Mouse (Mus musculus): Measurements from ENCODE around the gene Map4k3. TPM values are rescaled to one million over a fixed set of nuclear protein-coding genes. Genes with fewer than 3 reads are reported as not detected.

The Map4k3 gene
- total and polyA plus RNA-seq, 2 experiments, result 5.6 to 23.6 TPM

DNA sequence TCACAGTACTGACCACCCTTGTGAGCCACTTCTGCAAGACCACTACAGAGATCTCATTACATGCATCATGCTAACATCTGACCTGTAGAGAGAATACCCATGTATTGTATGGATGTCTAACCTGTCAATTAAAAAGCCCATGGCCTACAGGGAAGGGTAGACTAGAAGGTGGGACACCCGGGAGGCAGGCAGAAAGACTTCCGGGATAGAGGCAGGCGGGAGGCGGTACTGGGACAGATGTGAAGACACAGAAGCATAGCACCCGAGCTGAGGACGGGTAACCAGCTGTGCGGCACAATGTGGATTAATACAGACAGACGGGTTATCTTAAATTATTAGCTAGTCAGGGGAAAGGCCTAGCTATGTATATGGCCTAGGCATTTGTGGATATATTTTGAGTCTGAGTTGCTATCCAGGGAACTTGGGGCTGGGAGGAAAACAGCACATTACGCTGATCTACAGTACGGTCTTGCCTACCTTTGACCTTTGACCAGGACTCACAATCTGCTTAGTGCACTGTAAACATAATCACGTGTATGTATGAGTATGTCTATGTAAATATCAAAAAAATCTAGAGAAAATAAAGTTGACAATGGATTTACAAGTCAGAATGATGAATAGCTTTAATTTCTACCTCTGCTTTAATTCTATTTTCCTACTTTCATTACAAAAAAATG lies 51.3 kb downstream of the Map4k3 start:
- Histone ChIP-seq H3K9ac (ENCODE audit: low read depth, low read length) (no peak overlapping the region), H3K27ac (replicated peaks; ENCODE audit: insufficient read depth, low read depth, low read length) (peak overlapping the region; percentile 2), H3K4me3 (ENCODE audit: insufficient read depth, low read depth, low read length) (no peak overlapping the region), H3K36me3 (ENCODE audit: control insufficient read depth, insufficient read depth, low read length) (peaks cover 2% of the 10 kb centered on the region), H3K79me2 (ENCODE audit: control insufficient read depth, insufficient read depth, low read length) (peaks cover 20% of the 10 kb centered on the region; the same call in 1 of the 2 replicates), H3K4me1 (ENCODE audit: control insufficient read depth, insufficient read depth, low read length) (peaks cover 10% of the 10 kb centered on the region; the same call in 1 of the 2 replicates), H3K27me3 (ENCODE audit: control insufficient read depth, insufficient read depth, low read length) (no peaks in the 10 kb centered on the region)
- 29% methylated on average over 11 of the region's 11 CpGs for whole genome bisulfite sequencing
- peak; percentile 95 for DNase-seq (ENCODE audit: extremely low read depth, low read depth, low spot score)
- TF ChIP-seq CTCF (IDR thresholded peaks at IDR 0.05; ENCODE audit: low read depth, low read length), result no peak
- no peak for TF ChIP-seq POLR2A (IDR thresholded peaks at IDR 0.05; ENCODE audit: extremely low read depth, insufficient read depth, low read length)

DNA sequence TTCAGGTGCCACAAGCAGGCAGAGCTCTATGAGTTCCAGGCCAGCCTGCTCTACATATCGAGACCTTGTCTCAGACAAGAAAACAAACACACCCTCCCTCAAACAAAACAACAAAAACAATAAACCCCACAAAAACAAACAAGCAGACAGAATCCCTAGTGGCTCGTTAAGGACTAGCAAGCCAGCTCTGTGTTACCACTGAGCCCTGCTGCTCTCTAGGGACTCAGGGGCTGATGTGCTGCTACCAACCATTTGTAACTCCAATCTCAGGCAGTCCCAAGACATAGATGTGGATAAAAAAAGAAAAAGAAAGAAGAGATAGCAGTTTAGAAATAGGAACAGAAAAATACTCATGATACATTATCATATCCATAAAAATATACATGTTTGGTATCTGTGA lies 52.1 kb downstream of the Map4k3 start:
- Histone ChIP-seq H3K27me3 (ENCODE audit: control insufficient read depth, insufficient read depth, low read length) (no peaks in the 10 kb centered on the region), H3K79me2 (ENCODE audit: control insufficient read depth, insufficient read depth, low read length) (peaks cover 20% of the 10 kb centered on the region; the same call in 1 of the 2 replicates), H3K27ac (replicated peaks; ENCODE audit: insufficient read depth, low read depth, low read length) (no peak overlapping the region), H3K4me1 (ENCODE audit: control insufficient read depth, insufficient read depth, low read length) (peaks cover 10% of the 10 kb centered on the region; the same call in 1 of the 2 replicates), H3K4me3 (ENCODE audit: insufficient read depth, low read depth, low read length) (no peak overlapping the region), H3K36me3 (ENCODE audit: control insufficient read depth, insufficient read depth, low read length) (peaks cover 2% of the 10 kb centered on the region), H3K9ac (ENCODE audit: low read depth, low read length) (no peak overlapping the region)
- DNase-seq (ENCODE audit: extremely low read depth, low read depth, low spot score), result no peak
- TF ChIP-seq CTCF (IDR thresholded peaks at IDR 0.05; ENCODE audit: low read depth, low read length), result no peak
- TF ChIP-seq POLR2A (IDR thresholded peaks at IDR 0.05; ENCODE audit: extremely low read depth, insufficient read depth, low read length), result no peak
- WGBS, result 59% methylated on average over 2 of the region's 2 CpGs

DNA sequence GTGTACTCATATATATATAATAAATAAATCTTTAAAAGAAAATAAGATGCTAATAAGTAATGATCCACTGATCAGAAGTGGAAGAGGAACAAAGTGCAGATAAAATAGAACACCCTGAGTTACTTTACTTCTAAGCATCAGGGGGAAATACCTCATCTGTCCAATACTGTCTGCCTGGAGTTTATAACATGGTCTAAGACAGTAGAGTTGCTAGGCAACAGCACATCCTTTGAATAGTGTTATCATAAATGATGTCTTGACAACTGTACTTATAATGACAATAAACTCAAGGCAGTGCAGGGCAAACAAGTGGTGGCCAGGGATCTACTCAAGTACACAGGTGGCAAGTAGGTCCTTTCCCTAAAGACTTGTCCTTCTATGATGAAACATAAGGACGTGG lies 57.9 kb downstream of the Map4k3 start:
- TF ChIP-seq CTCF (IDR thresholded peaks at IDR 0.05; ENCODE audit: low read depth, low read length) (no peak), POLR2A (IDR thresholded peaks at IDR 0.05; ENCODE audit: extremely low read depth, insufficient read depth, low read length) (no peak)
- Histone ChIP-seq H3K27ac (replicated peaks; ENCODE audit: insufficient read depth, low read depth, low read length) (no peak overlapping the region), H3K4me3 (ENCODE audit: insufficient read depth, low read depth, low read length) (no peak overlapping the region), H3K36me3 (ENCODE audit: control insufficient read depth, insufficient read depth, low read length) (no peaks in the 10 kb centered on the region), H3K27me3 (ENCODE audit: control insufficient read depth, insufficient read depth, low read length) (no peaks in the 10 kb centered on the region), H3K79me2 (ENCODE audit: control insufficient read depth, insufficient read depth, low read length) (peaks cover 35% of the 10 kb centered on the region; the same call in 1 of the 2 replicates), H3K9ac (ENCODE audit: low read depth, low read length) (no peak overlapping the region), H3K4me1 (ENCODE audit: control insufficient read depth, insufficient read depth, low read length) (no peaks in the 10 kb centered on the region)
- DNase-seq (ENCODE audit: extremely low read depth, low read depth, low spot score), result no peak
- whole genome bisulfite sequencing, result 89% methylated on average over 1 of the region's 1 CpGs

DNA sequence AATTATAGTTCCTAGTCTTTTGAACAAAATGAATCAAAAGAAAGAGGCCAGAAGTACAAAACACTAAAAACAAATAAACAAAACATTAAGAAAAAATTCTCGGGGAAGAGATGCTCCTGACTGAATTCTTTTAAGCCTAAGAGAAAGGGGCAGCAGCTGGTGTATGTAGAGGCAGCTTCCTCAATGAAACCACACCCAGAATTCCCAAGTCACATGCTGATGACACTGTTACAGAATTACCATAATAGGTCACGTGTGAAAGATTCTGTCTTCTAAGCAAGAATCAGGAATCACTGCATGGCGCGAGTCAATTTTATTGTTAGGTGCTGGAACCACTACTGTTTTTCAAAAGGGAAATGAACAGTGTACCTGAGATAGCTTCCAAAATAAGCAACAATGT lies 64.7 kb downstream of the Map4k3 start:
- Histone ChIP-seq H3K79me2 (ENCODE audit: control insufficient read depth, insufficient read depth, low read length) (peaks cover 28% of the 10 kb centered on the region; the same call in 1 of the 2 replicates), H3K36me3 (ENCODE audit: control insufficient read depth, insufficient read depth, low read length) (peaks cover 4% of the 10 kb centered on the region; the same call in 1 of the 2 replicates), H3K4me1 (ENCODE audit: control insufficient read depth, insufficient read depth, low read length) (no peaks in the 10 kb centered on the region; the same call in 1 of the 2 replicates), H3K27ac (replicated peaks; ENCODE audit: insufficient read depth, low read depth, low read length) (no peak overlapping the region), H3K9ac (ENCODE audit: low read depth, low read length) (no peak overlapping the region), H3K27me3 (ENCODE audit: control insufficient read depth, insufficient read depth, low read length) (no peaks in the 10 kb centered on the region), H3K4me3 (ENCODE audit: insufficient read depth, low read depth, low read length) (no peak overlapping the region)
- 37% methylated on average over 4 of the region's 4 CpGs for WGBS
- DNase-seq (ENCODE audit: extremely low read depth, low read depth, low spot score), result peak; percentile 48
- TF ChIP-seq POLR2A (IDR thresholded peaks at IDR 0.05; ENCODE audit: extremely low read depth, insufficient read depth, low read length) (no peak), CTCF (IDR thresholded peaks at IDR 0.05; ENCODE audit: low read depth, low read length) (no peak)

DNA sequence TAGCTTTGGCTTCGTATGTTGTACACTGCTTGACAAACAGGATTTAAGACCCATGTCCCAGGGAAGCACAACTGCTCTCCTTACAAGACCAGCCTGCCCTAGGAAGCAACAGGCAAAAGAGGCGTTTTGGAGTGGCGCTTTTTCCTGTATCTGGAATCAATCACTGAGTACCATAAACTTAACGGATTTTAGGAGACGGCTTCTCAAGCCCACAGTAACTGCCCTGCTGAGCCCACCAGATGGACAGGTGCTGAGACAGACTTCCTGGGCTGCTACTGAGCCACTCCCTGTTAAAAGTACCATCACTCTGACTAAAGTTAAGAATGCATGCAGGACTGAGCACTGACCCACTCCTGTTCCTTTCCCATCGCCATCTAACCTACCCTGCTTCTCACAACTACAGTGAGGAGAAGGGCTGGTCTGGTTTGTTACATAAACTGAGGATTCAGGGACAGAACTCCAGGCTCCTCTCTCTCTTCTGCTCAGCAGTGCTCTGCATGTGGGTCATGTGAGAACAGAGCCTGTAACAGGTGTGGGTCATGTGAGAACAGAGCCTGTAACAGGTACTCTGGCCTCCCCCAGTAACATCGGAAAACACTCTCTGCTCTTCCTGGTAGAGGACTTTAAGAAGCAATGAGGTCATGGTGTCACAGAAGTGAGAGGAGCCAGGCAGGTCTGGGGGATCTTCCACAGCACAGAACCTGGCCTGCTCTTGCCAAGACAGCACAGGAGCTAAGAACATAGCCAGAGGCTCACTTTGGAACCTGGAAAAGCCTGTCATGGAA lies 65.3 kb downstream of the Map4k3 start:
- H3K9ac ChIP-seq (ENCODE audit: low read depth, low read length), result no peak overlapping the region
- WGBS, result 94% methylated on average over 7 of the region's 7 CpGs
- no peak for TF ChIP-seq CTCF (IDR thresholded peaks at IDR 0.05; ENCODE audit: low read depth, low read length)
- no peak for TF ChIP-seq POLR2A (IDR thresholded peaks at IDR 0.05; ENCODE audit: extremely low read depth, insufficient read depth, low read length)
- no peak for DNase-seq (ENCODE audit: extremely low read depth, low read depth, low spot score)
- H3K4me3 ChIP-seq (ENCODE audit: insufficient read depth, low read depth, low read length), result no peak overlapping the region
- H3K36me3 ChIP-seq (ENCODE audit: control insufficient read depth, insufficient read depth, low read length), result peaks cover 4% of the 10 kb centered on the region; the same call in 1 of the 2 replicates
- no peaks in the 10 kb centered on the region; the same call in 1 of the 2 replicates for H3K4me1 ChIP-seq (ENCODE audit: control insufficient read depth, insufficient read depth, low read length)
- H3K27ac ChIP-seq (replicated peaks; ENCODE audit: insufficient read depth, low read depth, low read length), result no peak overlapping the region
- no peaks in the 10 kb centered on the region for H3K27me3 ChIP-seq (ENCODE audit: control insufficient read depth, insufficient read depth, low read length)
- H3K79me2 ChIP-seq (ENCODE audit: control insufficient read depth, insufficient read depth, low read length), result peaks cover 22% of the 10 kb centered on the region; the same call in 1 of the 2 replicates

Data from liver, adult 2 months (tissue).